Mouse (Mus musculus) E14TG2a.4 (cell line): ENCODE results near the gene Chchd10.

ENCODE experiments used
- CTCF ChIP-seq: conservative IDR thresholded peaks from 2 replicates; pipeline ENCODE4 v1.5.1; 2014; ENCODE audit warnings: low read length
- POU5F1 ChIP-seq: IDR thresholded peaks from 2 replicates; pipeline ENCODE4 v1.6.1; 2014; ENCODE audit warnings: low read length, borderline replicate concordance

DNA sequence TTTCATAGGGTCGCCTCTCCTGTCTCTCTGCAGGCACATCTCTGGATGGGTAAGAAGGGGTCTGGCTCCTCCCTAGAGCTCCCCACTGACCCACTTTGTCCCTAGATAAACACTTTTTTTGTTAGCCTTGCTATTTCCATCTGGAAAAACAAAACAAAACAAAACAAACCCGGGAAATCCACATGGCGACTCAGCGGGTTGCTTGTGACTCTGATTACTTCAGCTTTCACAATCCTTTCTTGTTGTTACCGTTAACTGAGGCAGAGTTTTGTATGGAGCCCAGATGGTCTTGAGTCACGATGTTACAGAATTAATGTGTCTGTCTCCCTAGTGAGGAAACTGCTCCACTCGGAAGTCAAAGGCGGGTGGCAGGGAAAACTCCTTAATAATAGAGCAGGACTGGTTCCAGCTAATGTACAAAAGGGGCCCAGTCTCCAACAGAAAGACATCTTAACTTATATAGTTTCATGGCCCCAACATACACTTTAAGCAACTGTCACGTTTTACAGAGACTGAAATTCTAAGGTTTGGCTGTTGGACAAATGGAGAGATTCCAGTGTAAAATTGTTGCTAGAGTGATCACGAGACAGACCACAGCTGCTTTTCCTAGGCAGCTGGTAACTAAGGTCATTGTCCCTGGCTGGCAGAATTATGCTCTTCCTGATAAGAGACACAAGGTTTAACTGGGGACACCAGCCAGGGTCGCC, 11.3 kb downstream of the Chchd10 start:
- TF ChIP-seq CTCF, result no peak
- no peak for TF ChIP-seq POU5F1
